Mouse (Mus musculus): Measurements from ENCODE around the gene Dll4. TPM values are rescaled to one million over a fixed set of nuclear protein-coding genes. Genes with fewer than 3 reads are reported as not detected.

The Dll4 gene
- polyA plus RNA-seq, 1 experiment: 15.9 TPM

GRCm38 (mm10) chr2:119292281-119292680 lies 33.3 kb upstream of the Dll4 start:
- WGBS: 93% methylated on average over 5 of the region's 5 CpGs

GRCm38 (mm10) chr2:119292852-119293251 lies 32.7 kb upstream of the Dll4 start:
- Histone ChIP-seq H3K4me3 (ENCODE audit: insufficient read depth, low read depth, low read length) (no peak overlapping the region), H3K4me1 (ENCODE audit: control insufficient read depth, insufficient read depth, low read length) (peaks cover 5% of the 10 kb centered on the region; the same call in 1 of the 2 replicates), H3K36me3 (ENCODE audit: control insufficient read depth, insufficient read depth, low read length) (no peaks in the 10 kb centered on the region; the same call in none of the 2 replicates), H3K27ac (ENCODE audit: insufficient read depth, low read depth, low read length) (no peak overlapping the region), H3K27me3 (replicated peaks; ENCODE audit: control insufficient read depth, insufficient read depth, low read length) (no peaks in the 10 kb centered on the region)
- no peak for DNase-seq
- WGBS: 92% methylated on average over 17 of the region's 17 CpGs
- TF ChIP-seq POLR2A (IDR thresholded peaks at IDR 0.05; ENCODE audit: low read depth, low read length) (no peak), CTCF (conservative IDR thresholded peaks at IDR 0.05; ENCODE audit: insufficient read depth, insufficient read length, low read depth, low read length) (no peak)

More at GRCm38 (mm10) chr2:119292281-119292680, 33.3 kb upstream of the Dll4 start:
- TF ChIP-seq CTCF (conservative IDR thresholded peaks at IDR 0.05; ENCODE audit: insufficient read depth, insufficient read length, low read depth, low read length) (no peak), POLR2A (IDR thresholded peaks at IDR 0.05; ENCODE audit: low read depth, low read length) (no peak)
- H3K27me3 ChIP-seq (replicated peaks; ENCODE audit: control insufficient read depth, insufficient read depth, low read length): no peaks in the 10 kb centered on the region
- H3K27ac ChIP-seq (ENCODE audit: insufficient read depth, low read depth, low read length): no peak overlapping the region
- H3K4me1 ChIP-seq (ENCODE audit: control insufficient read depth, insufficient read depth, low read length): peaks cover 10% of the 10 kb centered on the region; the same call in 1 of the 2 replicates
- no peak for DNase-seq
- H3K4me3 ChIP-seq (ENCODE audit: insufficient read depth, low read depth, low read length): no peak overlapping the region
- no peaks in the 10 kb centered on the region; the same call in 1 of the 2 replicates for H3K36me3 ChIP-seq (ENCODE audit: control insufficient read depth, insufficient read depth, low read length)

GRCm38 (mm10) chr2:119293311-119293710 lies 32.3 kb upstream of the Dll4 start:
- 96% methylated on average over 17 of the region's 17 CpGs for WGBS
- H3K27ac ChIP-seq (ENCODE audit: insufficient read depth, low read depth, low read length): no peak overlapping the region
- H3K4me3 ChIP-seq (ENCODE audit: insufficient read depth, low read depth, low read length): no peak overlapping the region
- peaks cover 4% of the 10 kb centered on the region; the same call in 1 of the 2 replicates for H3K4me1 ChIP-seq (ENCODE audit: control insufficient read depth, insufficient read depth, low read length)
- no peak for TF ChIP-seq POLR2A (IDR thresholded peaks at IDR 0.05; ENCODE audit: low read depth, low read length)
- no peak for TF ChIP-seq CTCF (conservative IDR thresholded peaks at IDR 0.05; ENCODE audit: insufficient read depth, insufficient read length, low read depth, low read length)
- H3K36me3 ChIP-seq (ENCODE audit: control insufficient read depth, insufficient read depth, low read length): no peaks in the 10 kb centered on the region; the same call in none of the 2 replicates
- DNase-seq: no peak
- H3K27me3 ChIP-seq (replicated peaks; ENCODE audit: control insufficient read depth, insufficient read depth, low read length): no peaks in the 10 kb centered on the region

- WGBS: 81% methylated on average over 34 of the region's 34 CpGs
- no peak overlapping the region for H3K27ac ChIP-seq (ENCODE audit: insufficient read depth, low read depth, low read length)
- peaks cover 6% of the 10 kb centered on the region; the same call in 1 of the 2 replicates for H3K4me1 ChIP-seq (ENCODE audit: control insufficient read depth, insufficient read depth, low read length)
- H3K36me3 ChIP-seq (ENCODE audit: control insufficient read depth, insufficient read depth, low read length): no peaks in the 10 kb centered on the region; the same call in none of the 2 replicates
- TF ChIP-seq CTCF (conservative IDR thresholded peaks at IDR 0.05; ENCODE audit: insufficient read depth, insufficient read length, low read depth, low read length): no peak
- no peak for TF ChIP-seq POLR2A (IDR thresholded peaks at IDR 0.05; ENCODE audit: low read depth, low read length)
- DNase-seq: no peak
- H3K4me3 ChIP-seq (ENCODE audit: insufficient read depth, low read depth, low read length): no peak overlapping the region
- H3K27me3 ChIP-seq (replicated peaks; ENCODE audit: control insufficient read depth, insufficient read depth, low read length): no peaks in the 10 kb centered on the region
These were observed 31.7 kb upstream of the Dll4 start for GRCm38 (mm10) chr2:119293776-119294390.

- no peaks in the 10 kb centered on the region for H3K27me3 ChIP-seq (replicated peaks; ENCODE audit: control insufficient read depth, insufficient read depth, low read length)
- no peak for DNase-seq
- WGBS: 92% methylated on average over 18 of the region's 18 CpGs
- no peak overlapping the region for H3K27ac ChIP-seq (ENCODE audit: insufficient read depth, low read depth, low read length)
- no peak overlapping the region for H3K4me3 ChIP-seq (ENCODE audit: insufficient read depth, low read depth, low read length)
- no peaks in the 10 kb centered on the region; the same call in none of the 2 replicates for H3K36me3 ChIP-seq (ENCODE audit: control insufficient read depth, insufficient read depth, low read length)
- H3K4me1 ChIP-seq (ENCODE audit: control insufficient read depth, insufficient read depth, low read length): peaks cover 11% of the 10 kb centered on the region; the same call in 1 of the 2 replicates
- TF ChIP-seq POLR2A (IDR thresholded peaks at IDR 0.05; ENCODE audit: low read depth, low read length) (no peak), CTCF (conservative IDR thresholded peaks at IDR 0.05; ENCODE audit: insufficient read depth, insufficient read length, low read depth, low read length) (no peak)
These were observed 31.2 kb upstream of the Dll4 start for GRCm38 (mm10) chr2:119294411-119294810.

GRCm38 (mm10) chr2:119296756-119297155 lies 28.8 kb upstream of the Dll4 start:
- no peak for DNase-seq
- H3K27ac ChIP-seq (ENCODE audit: insufficient read depth, low read depth, low read length): no peak overlapping the region
- H3K27me3 ChIP-seq (replicated peaks; ENCODE audit: control insufficient read depth, insufficient read depth, low read length): no peaks in the 10 kb centered on the region
- no peaks in the 10 kb centered on the region; the same call in none of the 2 replicates for H3K36me3 ChIP-seq (ENCODE audit: control insufficient read depth, insufficient read depth, low read length)
- TF ChIP-seq POLR2A (IDR thresholded peaks at IDR 0.05; ENCODE audit: low read depth, low read length) (no peak), CTCF (conservative IDR thresholded peaks at IDR 0.05; ENCODE audit: insufficient read depth, insufficient read length, low read depth, low read length) (no peak)
- H3K4me3 ChIP-seq (ENCODE audit: insufficient read depth, low read depth, low read length): no peak overlapping the region
- WGBS: 83% methylated on average over 12 of the region's 12 CpGs
- peaks cover 7% of the 10 kb centered on the region; the same call in 1 of the 2 replicates for H3K4me1 ChIP-seq (ENCODE audit: control insufficient read depth, insufficient read depth, low read length)

GRCm38 (mm10) chr2:119297506-119297905 lies 28.1 kb upstream of the Dll4 start:
- WGBS: 96% methylated on average over 19 of the region's 19 CpGs
- DNase-seq: no peak
- H3K27me3 ChIP-seq (replicated peaks; ENCODE audit: control insufficient read depth, insufficient read depth, low read length): no peaks in the 10 kb centered on the region

More at GRCm38 (mm10) chr2:119297506-119297905, 28.1 kb upstream of the Dll4 start:
- Histone ChIP-seq H3K36me3 (ENCODE audit: control insufficient read depth, insufficient read depth, low read length) (no peaks in the 10 kb centered on the region; the same call in none of the 2 replicates), H3K4me1 (ENCODE audit: control insufficient read depth, insufficient read depth, low read length) (peaks cover 7% of the 10 kb centered on the region; the same call in 1 of the 2 replicates), H3K4me3 (ENCODE audit: insufficient read depth, low read depth, low read length) (no peak overlapping the region), H3K27ac (ENCODE audit: insufficient read depth, low read depth, low read length) (no peak overlapping the region)
- TF ChIP-seq CTCF (conservative IDR thresholded peaks at IDR 0.05; ENCODE audit: insufficient read depth, insufficient read length, low read depth, low read length) (no peak), POLR2A (IDR thresholded peaks at IDR 0.05; ENCODE audit: low read depth, low read length) (no peak)
